In genomic region chr1:133224674-133225073, GRCm38 (mm10) we compare ENCODE assay signal across 26 mouse cellular contexts.
"Had no signal": no experiment of that assay in that cellular context is flagged by ENCODE, and none has a peak within 500 bp of the region (broad histone marks: within the 10 kb centered on the region; RNA-seq: fewer than 3 reads in every experiment).

No protein-coding gene starts in this region.

- ATAC-seq: forebrain, postnatal 0 days; hindbrain, postnatal 0 days; intestine, embryonic 16.5 days had no signal

- H3K27ac ChIP-seq: heart, embryonic 13.5 days; heart, embryonic 15.5 days; hindbrain, embryonic 13.5 days; hindbrain, embryonic 15.5 days; hindbrain, postnatal 0 days; kidney, embryonic 15.5 days; kidney, postnatal 0 days; layer of hippocampus, adult 2 months; left cerebral cortex, adult 2 months; limb, embryonic 13.5 days; limb, embryonic 15.5 days; liver, embryonic 14.5 days had no signal

- H3K36me3 ChIP-seq: heart, embryonic 13.5 days; heart, embryonic 15.5 days; hindbrain, embryonic 13.5 days; hindbrain, embryonic 15.5 days; kidney, embryonic 15.5 days; limb, embryonic 13.5 days; limb, embryonic 15.5 days had no signal

- H3K4me3 ChIP-seq: heart, embryonic 13.5 days; heart, embryonic 15.5 days; hindbrain, embryonic 13.5 days; hindbrain, embryonic 15.5 days; kidney, embryonic 15.5 days; layer of hippocampus, adult 2 months; left cerebral cortex, adult 2 months; limb, embryonic 13.5 days; limb, embryonic 15.5 days had no signal

- H3K9me3 ChIP-seq: heart, embryonic 13.5 days; heart, embryonic 15.5 days; hindbrain, embryonic 13.5 days; hindbrain, embryonic 15.5 days; kidney, embryonic 15.5 days; limb, embryonic 13.5 days; limb, embryonic 15.5 days had no signal

- H3K9ac ChIP-seq: forebrain, postnatal 0 days; heart, embryonic 13.5 days; heart, embryonic 15.5 days; hindbrain, embryonic 13.5 days; hindbrain, embryonic 15.5 days; kidney, embryonic 15.5 days; limb, embryonic 13.5 days; limb, embryonic 15.5 days; liver, embryonic 14.5 days had no signal

- H3K27me3 ChIP-seq: heart, embryonic 13.5 days; heart, embryonic 15.5 days; hindbrain, embryonic 15.5 days had no signal

- H3K4me2 ChIP-seq: heart, embryonic 11.5 days; heart, embryonic 13.5 days; heart, embryonic 15.5 days; hindbrain, embryonic 13.5 days; hindbrain, embryonic 15.5 days; kidney, embryonic 15.5 days; limb, embryonic 13.5 days; limb, embryonic 15.5 days had no signal

- DNase-seq: forebrain, postnatal 0 days; gastrocnemius, postnatal 14 days; gastrocnemius, postnatal 36 days; heart, adult 11 months; heart, postnatal 14 days; heart, postnatal 36 days; kidney, adult 11 months; kidney, adult 2 months; kidney, adult 9 months; kidney, postnatal 14 days; kidney, postnatal 4 days; left cerebral cortex, postnatal 4 days had no signal
